Mouse (Mus musculus): ENCODE measurements around the gene Dvl3. TPM values are rescaled to one million over a fixed set of nuclear protein-coding genes. Genes with fewer than 3 reads are reported as not detected.
A peak's percentile ranks its signal among the peaks of the same experiment; 100 is the strongest.

The Dvl3 gene
- total and polyA plus RNA-seq, 3 experiments, result 1.9 to 16.9 (median 7.7) TPM

GRCm38 (mm10) chr16:20535296-20536080 lies 18.7 kb downstream of the Dvl3 start, which contains the start of gene Ap2m1:
Gene Ap2m1 (plus strand): TSS chr16:20535478.
- Histone ChIP-seq H3K4me3 (replicated peaks in 1 of 3; ENCODE audit: low read depth in 2 of 3, low read length in 2 of 3, poor library complexity in 1 of 3) (peak within 1 kb of the TSS; percentile 60 to 89 (median 64)), H3K4me2 (ENCODE audit: insufficient read depth, low read depth, poor library complexity, severe bottlenecking) (peak within 1 kb of the TSS; percentile 68), H3K27ac (ENCODE audit: insufficient read depth, low read depth) (peak within 1 kb of the TSS; percentile 33; the same call in 1 of the 2 replicates), H3K79me2 (replicated peaks; ENCODE audit: control insufficient read depth, extremely low read depth, insufficient read depth, poor library complexity, severe bottlenecking) (peaks cover 36% of the 10 kb centered on the region), H3K9ac (ENCODE audit: insufficient read depth, low read depth) (peak within 1 kb of the TSS; percentile 93), H3K4me1 (ENCODE audit: control insufficient read depth in 1 of 2, insufficient read depth in 2 of 2) (peaks cover 6 to 32% of the 10 kb centered on the region in 2 experiments), H3K9me3 (replicated peaks; ENCODE audit: low read length) (no peaks in the 10 kb centered on the region), H3K36me3 (replicated peaks in 1 of 2; ENCODE audit: control insufficient read depth in 1 of 2, insufficient read depth in 1 of 2, low read length in 1 of 2) (peaks cover 40 to 58% of the 10 kb centered on the region in 2 experiments), H3K27me3 (replicated peaks) (no peaks in the 10 kb centered on the region)
- TF ChIP-seq GABPA (IDR thresholded peaks at IDR 0.05; ENCODE audit: insufficient replicate concordance, low read depth, low read length) (peak; percentile 99), MAZ (IDR thresholded peaks at IDR 0.05; ENCODE audit: low read depth, low read length) (peak; percentile 98), NRF1 (IDR thresholded peaks at IDR 0.05; ENCODE audit: low read depth, low read length) (peak; percentile 92), ZNF384 (IDR thresholded peaks at IDR 0.05; ENCODE audit: low read depth, low read length) (no peak), BHLHE40 (IDR thresholded peaks at IDR 0.05; ENCODE audit: low read depth, low read length) (peak; percentile 92), CHD2 (IDR thresholded peaks at IDR 0.05; ENCODE audit: low read length) (peak; percentile 95), POLR2AphosphoS2 (IDR thresholded peaks at IDR 0.05; ENCODE audit: low read depth, low read length) (peak; percentile 98), USF2 (conservative IDR thresholded peaks at IDR 0.05; ENCODE audit: low read depth, low read length) (peak; percentile 99), ZKSCAN1 (IDR thresholded peaks at IDR 0.05; ENCODE audit: borderline replicate concordance, low read depth, low read length) (no peak), KAT2A (IDR thresholded peaks at IDR 0.05; ENCODE audit: insufficient replicate concordance, low read length) (peak; percentile 100), CHD1 (IDR thresholded peaks at IDR 0.05; ENCODE audit: low read depth, low read length) (no peak), HCFC1 (IDR thresholded peaks at IDR 0.05; ENCODE audit: low read depth, low read length) (peak; percentile 97), SIN3A (IDR thresholded peaks at IDR 0.05; ENCODE audit: low read length) (peak; percentile 100), RCOR1 (conservative IDR thresholded peaks at IDR 0.05; ENCODE audit: low read depth, low read length) (no peak), MAX (IDR thresholded peaks at IDR 0.05; ENCODE audit: low read length) (peak; percentile 99), CTCF (conservative IDR thresholded peaks at IDR 0.05 in 1 of 2, IDR thresholded peaks at IDR 0.05 in 1 of 2; ENCODE audit: low read depth in 2 of 2, low read length in 2 of 2) (no peak), TCF12 (IDR thresholded peaks at IDR 0.05; ENCODE audit: low read depth, low read length) (peak; percentile 77), RAD21 (IDR thresholded peaks at IDR 0.05; ENCODE audit: low read depth, low read length) (no peak), SMC3 (IDR thresholded peaks at IDR 0.05; ENCODE audit: low read depth, low read length) (no peak), MEF2A (IDR thresholded peaks at IDR 0.05; ENCODE audit: borderline replicate concordance, low read depth, low read length) (peak; percentile 88), ZMIZ1 (IDR thresholded peaks at IDR 0.05; ENCODE audit: low read depth, low read length) (peak; percentile 90), PAX5 (IDR thresholded peaks at IDR 0.05; ENCODE audit: low read length) (no peak), EP300 (IDR thresholded peaks at IDR 0.05; ENCODE audit: low read length) (no peak), JUND (conservative IDR thresholded peaks at IDR 0.05; ENCODE audit: low read depth, low read length) (peak; percentile 75; the same call in 1 of the 2 replicates), ELF1 (IDR thresholded peaks at IDR 0.05; ENCODE audit: low read depth, low read length) (peak; percentile 98; the same call in 1 of the 2 replicates), MAFK (IDR thresholded peaks at IDR 0.05; ENCODE audit: insufficient replicate concordance, low read length) (peak; percentile 75; the same call in 1 of the 2 replicates), UBTF (IDR thresholded peaks at IDR 0.05; ENCODE audit: low read depth, low read length) (0 out of 2 replicates have a peak, but pooled peaks have one; percentile 59), MXI1 (IDR thresholded peaks at IDR 0.05; ENCODE audit: low read depth, low read length) (peak; percentile 98), NELFE (IDR thresholded peaks at IDR 0.05; ENCODE audit: low read depth, low read length) (peak; percentile 87), E2F4 (IDR thresholded peaks at IDR 0.05; ENCODE audit: insufficient replicate concordance, low read depth, low read length) (0 out of 2 replicates have a peak, but pooled peaks have one; percentile 78), ZC3H11A (IDR thresholded peaks at IDR 0.05; ENCODE audit: low read depth, low read length) (no peak), JUN (IDR thresholded peaks at IDR 0.05; ENCODE audit: insufficient read depth, low read depth, low read length) (peak; percentile 80), POLR2A (IDR thresholded peaks at IDR 0.05; ENCODE audit: low read depth, low read length) (peak; percentile 90), ETS1 (conservative IDR thresholded peaks at IDR 0.05; ENCODE audit: low read depth, low read length) (peak; percentile 12; the same call in 1 of the 2 replicates), USF1 (IDR thresholded peaks at IDR 0.05; ENCODE audit: low read depth, low read length) (peak; percentile 99), IRF4 (IDR thresholded peaks at IDR 0.05; ENCODE audit: low read depth, low read length) (peak; percentile 83), TBP (conservative IDR thresholded peaks at IDR 0.05; ENCODE audit: low read depth, low read length) (0 out of 2 replicates have a peak, but pooled peaks have one; percentile 68), MYC (IDR thresholded peaks at IDR 0.05; ENCODE audit: low read depth, low read length) (peak; percentile 100)
- dilution Hi-C loops (cut with MboI; ENCODE audit: extremely low pct_ligation_motif_present, extremely low pct_unique_long_range_greater_than_20kb, low sequenced_read_pairs), result no loop called here
- peak; percentile 100 for DNase-seq (ENCODE audit: extremely low read depth)
- in situ Hi-C loops (cut with MboI; ENCODE audit: low pct_ligation_motif_present, low pct_unique_long_range_greater_than_20kb, low sequenced_read_pairs), result no loop called here

Measured in CH12.LX (cell line).